Mouse (Mus musculus) CH12.LX (cell line): Measurements from ENCODE around the gene Krt35. TPM values are rescaled to one million over a fixed set of nuclear protein-coding genes. Genes with fewer than 3 reads are reported as not detected.

Experiments used
- DNase-seq: peaks from one replicate; pipeline ENCODE4 v3.0.0-alpha.2; 2013; ENCODE audit errors: extremely low read depth
- H3K27ac ChIP-seq: 2 replicates; pipeline ENCODE4 v1.5.1; 2012; ENCODE audit warnings: low read depth, mild to moderate bottlenecking, control low read depth, moderate library complexity; ENCODE audit not compliant: insufficient read depth
- H3K27me3 ChIP-seq: replicated peaks from 2 replicates; pipeline ENCODE3; 2012; ENCODE audit warnings: inconsistent platforms
- H3K36me3 ChIP-seq, 2 experiments: replicated peaks in 1 of 2; 2 replicates each; pipeline versions ENCODE3 to v1.6.1; 2012; ENCODE audit warnings: inconsistent platforms in 1 of 2, low read length in 1 of 2, mild to moderate bottlenecking in 1 of 2, mixed read lengths in 1 of 2, moderate library complexity in 1 of 2; ENCODE audit not compliant: control insufficient read depth in 1 of 2, insufficient read depth in 1 of 2
- H3K4me1 ChIP-seq, 2 experiments: 2 replicates each; pipeline ENCODE4 v1.6.1; 2012; ENCODE audit warnings: inconsistent platforms in 1 of 2, moderate library complexity in 1 of 2; ENCODE audit not compliant: insufficient read depth in 2 of 2, control insufficient read depth in 1 of 2
- H3K4me2 ChIP-seq: 2 replicates; pipeline ENCODE4 v1.6.1; 2012; ENCODE audit warnings: low read depth, mild to moderate bottlenecking, control low read depth; ENCODE audit not compliant: poor library complexity, insufficient read depth, severe bottlenecking
- H3K4me3 ChIP-seq, 3 experiments: fragments of 150-350 bp in 1 of 3; sonication (generic) in 1 of 3; replicated peaks in 1 of 3; 2 replicates each; pipeline versions ENCODE3 to v1.5.1; 2011 to 2012; ENCODE audit warnings: low read depth in 2 of 3, low read length in 2 of 3, mild to moderate bottlenecking in 2 of 3, moderate library complexity in 2 of 3, control low read depth in 1 of 3, improper control_type of control experiment in 1 of 3, inconsistent platforms in 1 of 3, mixed read lengths in 1 of 3; ENCODE audit not compliant: poor library complexity in 1 of 3
- H3K79me2 ChIP-seq: replicated peaks from 2 replicates; pipeline ENCODE4 v1.6.1; 2012; ENCODE audit warnings: mild to moderate bottlenecking, moderate library complexity; ENCODE audit not compliant: control insufficient read depth, poor library complexity, insufficient read depth, severe bottlenecking; ENCODE audit errors: extremely low read depth
- H3K9ac ChIP-seq: 2 replicates; pipeline ENCODE4 v1.6.1; 2012; ENCODE audit warnings: low read depth, mild to moderate bottlenecking, control low read depth, moderate library complexity; ENCODE audit not compliant: insufficient read depth
- H3K9me3 ChIP-seq: replicated peaks from 2 replicates; pipeline ENCODE3; 2012; ENCODE audit warnings: low read length, inconsistent platforms, mixed read lengths
- BHLHE40 ChIP-seq: IDR thresholded peaks from 2 replicates; pipeline ENCODE4 v1.6.1; 2011; ENCODE audit warnings: mild to moderate bottlenecking, low read depth, low read length, improper control_type of control experiment
- GABPA ChIP-seq: IDR thresholded peaks from 2 replicates; pipeline ENCODE4 v1.6.1; 2012; ENCODE audit warnings: low read depth, low read length, improper control_type of control experiment, inconsistent platforms; ENCODE audit not compliant: insufficient replicate concordance
- HCFC1 ChIP-seq: IDR thresholded peaks from 2 replicates; pipeline ENCODE4 v1.6.1; 2012; ENCODE audit warnings: low read depth, mild to moderate bottlenecking, inconsistent platforms, low read length, improper control_type of control experiment
- IRF4 ChIP-seq: IDR thresholded peaks from 2 replicates; pipeline ENCODE4 v1.6.1; 2014; ENCODE audit warnings: low read depth, mild to moderate bottlenecking, inconsistent platforms, low read length, improper control_type of control experiment
- JUN ChIP-seq: IDR thresholded peaks from 2 replicates; pipeline ENCODE4 v1.6.1; 2011; ENCODE audit warnings: low read depth, mild to moderate bottlenecking, low read length, improper control_type of control experiment, moderate library complexity; ENCODE audit not compliant: insufficient read depth
- JUND ChIP-seq: conservative IDR thresholded peaks from 2 replicates; pipeline ENCODE4 v1.6.1; 2011; ENCODE audit warnings: low read depth, low read length, improper control_type of control experiment
- KAT2A ChIP-seq: IDR thresholded peaks from 2 replicates; pipeline ENCODE4 v1.6.1; 2012; ENCODE audit warnings: low read length, improper control_type of control experiment, inconsistent platforms; ENCODE audit not compliant: insufficient replicate concordance
- MAFK ChIP-seq: IDR thresholded peaks from 2 replicates; pipeline ENCODE4 v1.6.1; 2011; ENCODE audit warnings: low read length, improper control_type of control experiment; ENCODE audit not compliant: insufficient replicate concordance
- MAZ ChIP-seq: IDR thresholded peaks from 2 replicates; pipeline ENCODE4 v1.6.1; 2012; ENCODE audit warnings: low read depth, mild to moderate bottlenecking, inconsistent platforms, low read length, improper control_type of control experiment, moderate library complexity
- MEF2A ChIP-seq: IDR thresholded peaks from 2 replicates; pipeline ENCODE4 v1.6.1; 2014; ENCODE audit warnings: low read depth, mild to moderate bottlenecking, inconsistent platforms, low read length, improper control_type of control experiment, borderline replicate concordance
- MXI1 ChIP-seq: IDR thresholded peaks from 2 replicates; pipeline ENCODE4 v1.6.1; 2011; ENCODE audit warnings: mild to moderate bottlenecking, low read depth, low read length, improper control_type of control experiment
- NELFE ChIP-seq: IDR thresholded peaks from 2 replicates; pipeline ENCODE4 v1.6.1; 2011; ENCODE audit warnings: low read depth, low read length, improper control_type of control experiment
- PAX5 ChIP-seq: IDR thresholded peaks from 2 replicates; pipeline ENCODE4 v1.6.1; 2012; ENCODE audit warnings: low read length, inconsistent platforms, mixed read lengths
- POLR2AphosphoS2 ChIP-seq: IDR thresholded peaks from 2 replicates; pipeline ENCODE4 v1.6.1; 2011; ENCODE audit warnings: low read depth, low read length, improper control_type of control experiment
- SIN3A ChIP-seq: IDR thresholded peaks from 2 replicates; pipeline ENCODE4 v1.6.1; 2012; ENCODE audit warnings: low read length, improper control_type of control experiment, inconsistent platforms
- ZNF384 ChIP-seq: IDR thresholded peaks from 2 replicates; pipeline ENCODE4 v1.6.1; 2012; ENCODE audit warnings: low read depth, low read length, improper control_type of control experiment, inconsistent platforms
- dilution Hi-C: fragments of 300-500 bp; cut with MboI; formaldehyde crosslinking; loops from 2 replicates; pipeline ENCODE4 v1.14.3; 2020; ENCODE audit warnings: low sequenced_read_pairs; ENCODE audit not compliant: extremely low pct_unique_long_range_greater_than_20kb, extremely low pct_ligation_motif_present
- in situ Hi-C: fragments of 300-500 bp; cut with MboI; formaldehyde crosslinking; loops from 3 replicates; pipeline ENCODE4 v1.14.3; 2019; ENCODE audit warnings: low sequenced_read_pairs, low pct_ligation_motif_present, low pct_unique_long_range_greater_than_20kb, mixed read lengths
- polyA plus RNA-seq: library from polyadenylated mRNA; unstranded; fragments of >175 nt; gene quantifications from 2 replicates; pipeline ENCODE4 v1.2.1, GENCODE M21; 2012; ENCODE audit warnings: low read depth; ENCODE audit not compliant: insufficient read length
- total RNA-seq, 2 experiments: library from RNA; depleted of rRNA; stranded (reverse); fragments of 300-350 nt in 1 of 2; fragments of >200 nt in 1 of 2; gene quantifications; 2 replicates each; pipeline ENCODE4 v1.2.3; 2012 to 2014

Gene Krt35
- total and polyA plus RNA-seq, 3 experiments: not detected

- H3K9ac ChIP-seq: no peak within 1 kb of the TSS
- TF ChIP-seq POLR2AphosphoS2: no peak
- no peak for TF ChIP-seq KAT2A
- TF ChIP-seq JUND: no peak
- TF ChIP-seq PAX5: no peak
- no peak for TF ChIP-seq MXI1
- no peak for TF ChIP-seq GABPA
- no peak for TF ChIP-seq JUN
- TF ChIP-seq SIN3A: no peak
- TF ChIP-seq MAZ: no peak
- no peak within 1 kb of the TSS for H3K4me3 ChIP-seq
- no peaks in the 10 kb centered on the region for H3K79me2 ChIP-seq
- peaks cover 97% of the 10 kb centered on the region for H3K27me3 ChIP-seq
- no peak within 1 kb of the TSS for H3K27ac ChIP-seq
- no peaks in the 10 kb centered on the region for H3K9me3 ChIP-seq
- H3K4me2 ChIP-seq: no peak within 1 kb of the TSS
- in situ Hi-C loops: no loop called here
- no peaks in the 10 kb centered on the region for H3K36me3 ChIP-seq
- no peaks in the 10 kb centered on the region for H3K4me1 ChIP-seq
- DNase-seq: no peak
- dilution Hi-C loops: no loop called here
Observed at GRCm38 (mm10) chr11:100135731-100136130, 39.7 kb upstream of the Krt35 start, which contains the start of gene Krt15. Krt15 (minus strand) TSS chr11:100135928.

DNA sequence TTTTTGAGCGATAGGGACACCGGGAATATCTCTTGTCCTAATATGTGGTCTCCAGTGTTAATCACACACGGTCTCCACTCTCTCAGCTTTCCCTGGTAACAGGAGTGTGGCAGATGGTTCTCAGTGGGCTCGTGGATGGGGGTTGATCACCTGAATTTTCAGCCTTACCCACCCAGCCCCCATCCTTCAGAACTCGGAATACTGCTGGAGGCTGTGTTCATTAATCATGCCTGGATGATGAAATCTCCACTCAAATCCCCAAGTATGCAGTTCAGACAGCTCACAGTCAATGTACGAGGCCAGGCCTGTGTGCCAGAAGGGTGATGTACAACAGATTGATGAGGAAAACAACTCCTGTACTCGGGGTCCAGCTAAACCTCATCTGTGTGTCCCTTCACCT lies 28.9 kb upstream of the Krt35 start:
- no peak for DNase-seq
- no peak overlapping the region for H3K27ac ChIP-seq
- dilution Hi-C loops: no loop called here
- H3K79me2 ChIP-seq: no peaks in the 10 kb centered on the region
- in situ Hi-C loops: no loop called here
- no peak overlapping the region for H3K9ac ChIP-seq
- H3K4me1 ChIP-seq: no peaks in the 10 kb centered on the region
- no peaks in the 10 kb centered on the region for H3K36me3 ChIP-seq
- H3K27me3 ChIP-seq: peaks cover 97% of the 10 kb centered on the region
- no peaks in the 10 kb centered on the region for H3K9me3 ChIP-seq
- H3K4me2 ChIP-seq: no peak overlapping the region
- H3K4me3 ChIP-seq: no peak overlapping the region
- TF ChIP-seq MAFK (no peak), IRF4 (no peak), ZNF384 (no peak), BHLHE40 (no peak), MAZ (no peak), HCFC1 (no peak), NELFE (no peak), MEF2A (no peak), POLR2AphosphoS2 (no peak)
- TF ChIP-seq, all 38 proteins: peak for 0
